Mouse (Mus musculus) cerebellum, adult 11 months (tissue): ENCODE data around the gene 4932411N23Rik.
"Not testable (repeated sequence)": the region's sequence is repeated elsewhere in the genome, so short reads cannot be mapped to it uniquely, and the experiment has no call there.

Source experiments
- DNase-seq: peaks from one replicate; pipeline ENCODE4 v3.0.0; 2022

The 4932411N23Rik gene

GRCm38 (mm10) chrX:126815768-126816167 is at the start of gene 4932411N23Rik:
Gene 4932411N23Rik (minus strand): TSS chrX:126815868.
- no peak for DNase-seq

GRCm38 (mm10) chrX:126779895-126780294 is 35.8 kb downstream of the 4932411N23Rik start:
- no peak for DNase-seq

GRCm38 (mm10) chrX:126777643-126778042 is 38.0 kb downstream of the 4932411N23Rik start:
- not testable (repeated sequence) for DNase-seq

GRCm38 (mm10) chrX:126774846-126775245 is 40.8 kb downstream of the 4932411N23Rik start:
- not testable (repeated sequence) for DNase-seq

GRCm38 (mm10) chrX:126773511-126773910 is 42.2 kb downstream of the 4932411N23Rik start:
- not testable (repeated sequence) for DNase-seq
